Mouse (Mus musculus) urinary bladder, adult 18-20 months (tissue): ENCODE data around the gene Scn8a.
A peak's percentile ranks its signal among the peaks of the same experiment; 100 is the strongest.

ENCODE experiments used
- DNase-seq, 2 experiments: peaks; one replicate each; pipeline ENCODE4 v3.0.0; 2022; ENCODE audit warnings: low spot score in 2 of 2, mixed read lengths in 2 of 2

Gene Scn8a

GRCm38 (mm10) chr15:101069641-101070190 is 200.1 kb downstream of the Scn8a start:
- no peak for DNase-seq

DNA sequence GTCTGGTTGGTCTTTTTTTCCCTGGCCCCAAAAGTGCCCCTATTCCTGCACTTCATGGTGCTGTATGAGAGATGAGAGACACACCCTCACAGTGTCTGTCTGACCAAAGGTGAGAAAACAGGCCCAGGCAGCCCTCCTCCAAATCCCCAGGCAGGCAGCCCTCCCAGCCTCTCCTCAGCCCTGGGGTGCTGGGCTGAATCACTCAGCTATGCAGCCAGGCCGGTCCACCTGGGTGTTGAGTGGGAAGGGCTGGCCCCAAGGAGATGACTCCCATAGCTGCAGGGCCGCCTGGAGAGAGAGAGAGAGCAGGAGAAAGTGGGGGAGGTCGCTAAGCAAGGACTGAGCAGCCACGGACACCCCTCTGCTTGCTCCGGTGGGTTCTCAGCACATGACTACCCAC is 201.1 kb downstream of the Scn8a start:
- peak in 1 of 2 experiments; percentile 87 for DNase-seq

DNA sequence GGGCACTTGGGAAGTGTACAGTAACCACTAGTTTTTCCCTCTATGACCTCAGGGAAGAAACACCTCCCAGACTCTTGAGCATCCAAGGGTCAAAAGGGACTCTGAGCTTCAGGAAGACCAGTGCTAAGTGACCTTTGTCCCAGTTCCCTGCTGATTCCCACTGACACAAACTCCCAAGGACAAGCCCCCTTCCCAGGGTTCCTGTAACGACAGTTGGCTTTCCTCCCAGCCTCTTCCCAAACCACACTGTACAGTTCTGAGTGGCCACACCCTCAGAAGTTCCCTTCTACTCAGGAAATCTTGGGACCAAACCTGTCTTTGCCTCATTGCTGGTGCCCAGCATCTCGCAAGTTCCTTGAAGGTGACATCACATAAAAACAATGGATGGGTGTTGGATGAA is 203.1 kb downstream of the Scn8a start:
- no peak for DNase-seq

DNA sequence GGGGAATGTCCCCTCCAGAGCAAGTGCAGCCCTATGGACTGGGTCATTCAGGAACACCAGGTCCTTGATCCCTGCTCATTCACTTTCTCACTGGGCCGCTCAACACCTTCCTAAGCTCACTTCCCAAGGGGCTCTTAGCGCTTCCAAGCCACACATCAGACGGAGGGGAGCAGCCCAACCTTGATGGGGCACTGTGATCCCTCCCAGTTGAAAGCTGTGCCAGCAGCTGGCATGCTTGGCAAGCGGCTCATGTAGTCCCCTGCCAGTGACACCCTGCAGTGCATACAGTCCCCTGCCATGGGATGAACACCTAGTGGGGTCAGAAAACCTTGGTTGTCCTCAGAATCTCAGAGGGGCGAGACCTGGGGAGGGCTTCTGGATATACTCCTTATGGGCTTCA is 204.4 kb downstream of the Scn8a start:
- DNase-seq: no peak

DNA sequence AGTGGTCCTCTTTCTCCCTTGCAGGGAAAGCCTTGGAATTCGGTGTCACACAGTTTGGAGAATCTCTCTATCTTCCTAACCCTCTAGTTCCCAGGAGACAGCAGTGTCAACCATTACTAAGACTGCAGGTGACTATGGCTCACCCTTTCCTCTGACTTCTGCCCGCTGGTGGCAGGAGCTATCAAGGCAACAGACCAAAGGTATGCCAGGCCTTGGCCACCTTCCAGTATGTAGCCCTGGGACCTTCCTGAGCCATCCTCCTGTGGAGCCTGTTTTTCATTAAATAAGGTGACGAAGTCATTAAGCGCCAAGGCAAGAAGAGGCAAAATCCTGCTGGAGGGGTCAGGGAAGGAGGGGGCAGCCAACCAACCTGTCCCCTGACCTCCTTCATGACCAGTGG is 205.5 kb downstream of the Scn8a start:
- no peak for DNase-seq

- no peak for DNase-seq
Measured at GRCm38 (mm10) chr15:101075656-101076055, 206.0 kb downstream of the Scn8a start.

DNA sequence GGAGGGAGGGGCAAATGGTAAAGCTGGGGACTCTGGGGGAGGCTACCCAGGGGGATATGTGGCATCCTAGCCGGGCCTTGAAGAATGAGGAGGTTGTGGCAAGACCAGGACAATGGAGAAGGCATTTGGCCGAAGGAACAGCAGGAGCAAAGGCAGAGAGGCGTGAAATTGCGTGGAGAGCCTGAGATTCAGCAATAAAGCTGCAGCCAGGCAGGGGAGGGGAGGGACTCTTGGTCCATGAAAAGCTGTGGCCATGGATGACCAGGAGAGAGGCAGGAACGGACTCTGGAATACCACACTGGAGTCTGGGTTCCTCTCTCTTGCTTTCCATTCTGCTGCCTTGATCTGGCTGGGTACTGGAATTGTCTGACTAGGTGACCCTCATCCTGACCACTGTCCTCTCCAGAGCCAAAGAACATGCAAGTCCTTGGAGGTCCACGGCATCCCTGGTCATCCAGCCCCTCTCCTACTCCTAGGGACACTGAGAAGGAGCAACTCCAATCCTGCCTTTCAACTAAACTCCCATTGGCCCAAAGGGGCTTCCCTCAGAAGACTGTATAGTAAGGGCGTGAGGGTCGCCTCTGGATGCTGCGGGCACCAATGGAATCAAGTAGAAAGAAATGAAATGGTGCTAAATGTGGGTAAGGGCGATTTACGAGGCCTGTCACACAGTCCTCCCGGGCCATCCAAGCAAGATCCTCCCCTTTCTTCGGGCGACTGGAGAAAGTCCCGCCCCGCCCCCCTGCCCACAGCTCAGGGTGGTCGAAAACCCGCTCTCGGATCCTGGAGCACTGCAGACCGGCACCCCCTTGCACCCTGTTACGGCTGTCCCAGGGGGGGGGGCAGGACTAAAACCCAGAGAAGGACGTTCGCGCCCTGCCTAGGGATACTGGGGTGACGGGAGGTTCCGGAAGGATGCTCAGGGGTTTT is 206.7 kb downstream of the Scn8a start:
- DNase-seq: no peak

DNA sequence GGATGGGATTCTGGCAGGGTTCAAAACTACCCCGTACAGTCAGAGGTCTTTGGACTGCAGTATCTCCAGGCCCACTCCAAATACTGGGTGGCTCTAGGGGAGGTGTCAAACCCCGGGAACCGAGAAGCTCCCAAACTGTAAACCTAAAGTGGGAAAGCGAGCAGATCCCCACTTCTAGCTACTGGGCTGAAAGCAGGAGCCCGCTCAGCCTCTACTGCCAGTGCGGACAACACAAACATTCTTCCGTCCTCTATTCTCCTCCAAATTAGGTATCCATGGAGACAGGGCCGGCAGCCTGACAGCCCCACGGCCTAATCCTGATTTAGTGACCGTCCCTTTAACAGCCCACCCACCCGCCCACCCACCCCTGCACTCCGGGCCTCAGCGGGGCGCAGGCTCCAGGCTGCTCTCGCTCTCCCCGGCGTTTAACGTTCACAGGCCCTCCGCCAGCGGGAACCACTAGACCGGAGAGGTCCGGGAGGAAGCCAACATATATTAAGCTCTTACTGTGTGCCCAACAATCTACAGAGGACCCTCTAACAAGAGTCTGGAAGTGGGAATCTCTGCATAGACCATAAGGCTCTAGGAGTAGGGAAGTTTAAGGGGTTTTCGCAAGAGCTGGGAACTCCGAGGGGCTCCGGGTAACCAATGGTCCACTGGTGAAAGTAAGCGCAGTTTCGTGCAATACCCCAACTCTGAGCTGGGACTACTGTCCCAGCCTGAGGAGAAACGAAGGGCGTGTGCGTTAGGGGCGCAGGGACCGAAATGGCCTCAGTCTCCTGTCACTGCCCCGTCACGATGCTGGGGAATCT is 207.5 kb downstream of the Scn8a start:
- DNase-seq: no peak

DNA sequence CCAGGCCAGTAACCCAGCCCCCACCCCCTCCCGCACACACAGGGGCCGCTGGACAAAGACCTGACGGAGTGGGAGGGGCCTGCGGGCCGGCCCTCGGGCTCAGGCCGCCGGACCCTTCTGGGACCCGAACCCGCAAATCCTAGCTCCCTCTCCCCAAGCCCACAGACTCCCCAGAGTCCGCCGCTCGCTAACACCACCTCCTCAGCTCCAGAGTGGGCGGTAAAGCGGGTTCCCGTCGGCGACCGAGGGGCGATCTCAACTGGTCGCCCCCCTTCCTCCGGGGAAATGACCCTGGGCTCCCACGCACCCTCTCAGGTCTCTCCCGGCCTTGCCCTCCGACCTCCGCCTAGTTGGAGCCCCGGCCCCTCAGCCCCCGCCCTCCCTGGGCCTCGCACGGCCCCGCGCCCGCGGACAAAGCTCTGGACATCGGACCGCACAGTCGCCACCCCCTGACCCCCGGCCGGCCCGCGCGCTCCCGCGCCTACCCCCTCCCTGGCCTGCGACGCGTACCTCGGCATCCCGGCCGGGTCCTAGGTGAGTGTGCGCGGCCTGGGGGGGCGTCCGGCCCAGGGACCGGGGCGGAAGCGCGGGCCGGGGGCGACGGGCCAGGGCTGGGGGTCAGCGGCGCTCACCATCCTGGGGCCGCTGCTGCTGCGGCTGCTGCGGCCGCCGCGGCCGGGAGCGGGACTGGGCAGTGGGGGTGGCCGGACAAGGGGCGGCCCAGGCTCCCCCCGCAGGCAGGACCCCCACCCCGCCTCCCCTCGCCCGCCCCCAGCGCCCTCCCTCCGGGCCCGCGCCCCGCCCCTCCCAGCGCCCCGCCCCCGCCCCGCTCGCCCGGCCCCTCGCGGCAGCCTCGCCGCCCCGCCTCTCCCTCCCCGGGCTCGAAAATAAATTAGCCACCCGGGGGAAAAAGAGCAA is 208.4 kb downstream of the Scn8a start, which contains the start of gene Fignl2:
Fignl2 (minus strand) TSS at position 755 of the 918 bp plus-strand sequence.
- no peak for DNase-seq

GRCm38 (mm10) chr15:101078731-101079156 is 209.1 kb downstream of the Scn8a start:
- DNase-seq: peak; percentile 84 to 89

DNA sequence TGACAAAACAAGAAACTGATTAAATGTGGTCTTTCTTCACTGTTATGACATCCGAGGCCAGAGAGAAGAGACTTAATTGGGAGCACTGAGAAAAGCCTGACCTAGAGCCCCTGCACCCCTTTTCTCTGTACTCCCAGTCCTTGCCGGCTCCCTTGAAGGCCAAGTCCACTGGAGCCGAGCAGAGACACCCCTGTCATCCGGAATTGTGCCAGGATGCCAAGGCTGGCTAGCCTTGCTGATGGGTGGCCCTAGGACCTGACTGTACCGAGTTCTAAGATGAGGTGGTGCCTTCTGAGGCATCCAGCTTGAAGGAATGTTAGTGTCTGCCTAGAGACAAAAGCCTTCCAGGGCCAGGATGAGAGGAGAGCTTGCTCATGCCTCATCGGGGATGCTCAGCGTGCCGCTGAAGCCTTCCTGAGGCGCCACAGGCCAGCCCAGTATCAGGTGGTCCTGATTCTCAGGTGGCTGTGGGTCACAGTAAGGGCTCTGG is 210.4 kb downstream of the Scn8a start:
- no peak for DNase-seq

DNA sequence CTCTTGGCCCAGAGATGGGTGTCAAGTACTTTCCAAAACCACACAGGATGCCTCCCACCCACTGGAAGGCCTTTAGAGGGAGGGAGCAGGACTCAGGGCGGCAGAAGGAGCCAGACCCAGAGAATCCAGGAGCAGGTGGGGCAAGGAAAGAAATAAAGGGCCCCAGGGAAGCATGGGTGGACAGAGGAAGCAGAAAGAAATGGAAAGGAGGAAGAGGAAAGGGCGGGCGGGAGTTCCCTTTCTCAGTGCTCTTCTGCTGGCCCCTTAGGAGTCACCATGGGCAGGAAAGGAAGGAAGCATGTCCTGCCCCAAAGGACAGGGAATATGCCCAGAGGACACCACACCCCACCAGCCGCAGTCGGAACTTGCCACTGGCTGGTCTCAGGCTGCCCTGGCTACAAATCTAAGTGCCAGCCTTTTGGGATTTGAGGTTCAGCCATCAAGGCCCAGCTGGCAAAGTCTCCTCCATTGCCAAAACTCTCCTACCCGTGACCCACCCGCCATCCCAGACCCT is 211.4 kb downstream of the Scn8a start:
- no peak for DNase-seq

DNA sequence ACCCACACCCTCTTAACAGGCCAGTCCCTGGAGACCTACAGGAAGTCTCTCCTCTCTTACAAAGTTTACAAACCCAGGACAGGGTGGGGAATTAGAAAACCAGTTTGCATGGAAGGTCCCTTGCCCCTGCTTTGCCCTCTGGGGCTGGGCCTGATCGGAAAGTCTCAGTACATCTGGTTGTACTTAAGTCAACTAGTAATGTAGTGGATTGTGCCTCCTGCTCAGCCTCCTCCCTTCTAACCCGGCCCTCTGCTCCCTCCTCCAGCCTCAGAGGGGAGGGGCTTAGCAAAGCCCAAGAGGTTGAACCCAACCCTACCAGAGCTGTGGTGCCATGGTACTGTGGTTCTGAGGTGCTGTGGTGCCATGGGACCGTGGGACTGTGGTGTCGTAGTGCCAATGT is 212.6 kb downstream of the Scn8a start:
- no peak for DNase-seq

- DNase-seq: no peak
Measured at GRCm38 (mm10) chr15:101084499-101084898, 214.8 kb downstream of the Scn8a start.

DNA sequence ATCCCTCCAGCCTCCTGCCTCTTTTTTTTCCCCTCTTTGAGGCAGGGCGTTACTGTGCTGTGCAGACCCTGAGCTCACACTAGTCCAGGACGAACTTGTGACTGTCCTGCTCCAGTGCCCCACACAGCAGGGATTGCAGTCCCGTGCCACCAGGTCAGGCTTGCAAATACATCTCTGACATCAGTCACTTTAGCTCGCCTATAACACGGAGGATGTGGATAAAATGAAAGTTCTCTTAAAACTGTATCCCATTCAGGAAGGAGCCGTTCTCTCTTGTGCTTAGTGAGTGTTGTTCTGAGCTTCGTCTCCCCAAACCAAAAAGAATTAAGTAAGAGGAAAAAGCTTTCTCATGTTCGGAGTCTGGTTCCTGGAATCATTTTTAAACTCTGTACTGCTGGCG is 216.8 kb downstream of the Scn8a start:
- DNase-seq: no peak

DNA sequence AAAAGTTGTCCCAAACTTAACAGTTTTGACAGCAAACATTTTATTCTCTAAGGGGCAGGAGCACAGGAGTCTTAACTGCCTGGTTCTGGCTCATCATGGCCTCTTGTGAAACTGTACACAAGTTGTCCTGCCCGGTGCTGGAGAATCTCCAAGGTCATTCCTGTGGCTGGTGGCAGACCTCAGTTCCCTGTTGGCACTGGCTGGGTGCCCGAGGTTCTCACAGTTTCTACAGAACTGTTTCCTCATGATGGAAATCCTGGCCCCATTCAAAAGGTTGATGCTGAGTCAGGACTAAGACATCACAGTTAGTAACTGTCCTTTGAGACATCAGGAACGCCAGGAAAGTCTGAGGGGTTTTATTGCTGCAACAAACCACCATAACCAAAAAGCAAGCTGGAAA is 217.3 kb downstream of the Scn8a start:
- DNase-seq: no peak

DNA sequence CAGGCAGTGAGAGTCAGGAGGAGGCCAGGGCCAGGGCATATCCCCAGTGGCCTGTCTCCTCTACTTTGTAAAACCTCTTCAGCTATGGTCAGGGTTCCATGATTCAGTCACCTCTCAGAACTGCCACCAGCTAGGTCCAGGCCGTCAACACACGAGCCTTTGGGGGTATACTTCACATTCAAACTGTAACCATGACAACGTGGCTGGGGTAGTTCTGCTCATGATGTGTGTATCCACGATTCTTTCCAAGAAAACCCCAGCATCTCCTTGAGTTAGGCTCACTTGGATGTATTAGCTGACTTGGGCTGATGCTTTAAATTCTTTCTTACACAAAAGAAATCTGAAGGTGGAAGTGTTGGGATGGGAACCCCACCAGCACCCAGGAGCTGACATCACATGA is 218.6 kb downstream of the Scn8a start:
- DNase-seq: no peak

- no peak for DNase-seq
Measured at GRCm38 (mm10) chr15:101091551-101091950, 221.9 kb downstream of the Scn8a start.

GRCm38 (mm10) chr15:101092121-101092828 is 222.6 kb downstream of the Scn8a start:
- DNase-seq: no peak
